Mouse (Mus musculus) telencephalon, adult 2 months (tissue): ENCODE data around the gene Chic2.

Experiments
- DNase-seq: peaks from one replicate; pipeline ENCODE4 v3.0.0-alpha.2; 2011; ENCODE audit warnings: low read depth, low spot score

Chic2 gene

GRCm38 (mm10) chr5:75044310-75044904, at the start of gene Chic2:
Chic2 (minus strand) TSS chr5:75044774.
- DNase-seq, result no peak

GRCm38 (mm10) chr5:75085906-75086305, 41.3 kb upstream of the Chic2 start:
- DNase-seq, result no peak

GRCm38 (mm10) chr5:75085521-75085875, 40.9 kb upstream of the Chic2 start:
- no peak for DNase-seq

GRCm38 (mm10) chr5:75084871-75085520, 40.4 kb upstream of the Chic2 start:
- no peak for DNase-seq

- DNase-seq, result no peak
Measured at GRCm38 (mm10) chr5:75084393-75084870, 39.9 kb upstream of the Chic2 start.

GRCm38 (mm10) chr5:75083591-75084392, 39.2 kb upstream of the Chic2 start:
- no peak for DNase-seq

- no peak for DNase-seq
Measured at GRCm38 (mm10) chr5:75083061-75083460, 38.5 kb upstream of the Chic2 start.

- no peak for DNase-seq
Measured at GRCm38 (mm10) chr5:75082439-75082838, 37.9 kb upstream of the Chic2 start.

- DNase-seq, result no peak
Measured at GRCm38 (mm10) chr5:75079564-75079963, 35.0 kb upstream of the Chic2 start.

- no peak for DNase-seq
Measured at GRCm38 (mm10) chr5:75077051-75077380, 32.4 kb upstream of the Chic2 start.

GRCm38 (mm10) chr5:75076326-75077050, 31.9 kb upstream of the Chic2 start:
- no peak for DNase-seq

GRCm38 (mm10) chr5:75075383-75075941, 30.9 kb upstream of the Chic2 start, which contains the start of gene Gsx2:
Gsx2 (plus strand) TSS chr5:75075601.
- no peak for DNase-seq

- DNase-seq, result no peak
Measured at GRCm38 (mm10) chr5:75074537-75075382, 30.2 kb upstream of the Chic2 start.

- DNase-seq, result no peak
Measured at GRCm38 (mm10) chr5:75074132-75074531, 29.6 kb upstream of the Chic2 start.

- no peak for DNase-seq
Measured at GRCm38 (mm10) chr5:75073684-75074083, 29.1 kb upstream of the Chic2 start.

GRCm38 (mm10) chr5:75073167-75073566, 28.6 kb upstream of the Chic2 start:
- no peak for DNase-seq

- DNase-seq, result no peak
Measured at GRCm38 (mm10) chr5:75072532-75072931, 28.0 kb upstream of the Chic2 start.

- DNase-seq, result no peak
Measured at GRCm38 (mm10) chr5:75071951-75072350, 27.4 kb upstream of the Chic2 start.

GRCm38 (mm10) chr5:75070656-75071375, 26.2 kb upstream of the Chic2 start:
- DNase-seq, result no peak

GRCm38 (mm10) chr5:75070132-75070531, 25.6 kb upstream of the Chic2 start:
- DNase-seq, result no peak
